Mouse (Mus musculus) cerebellum, adult 2 months (tissue): Measurements from ENCODE around the gene Klhdc2. TPM values are rescaled to one million over a fixed set of nuclear protein-coding genes. Genes with fewer than 3 reads are reported as not detected.

Experiments
- DNase-seq, 2 experiments: peaks; one replicate each; pipeline ENCODE4 v3.0.0; 2021
- H3K27ac ChIP-seq: fragments of 200-500 bp; 2 replicates; pipeline ENCODE4 v1.5.1; 2012; ENCODE audit warnings: low read length, control low read depth, inconsistent platforms; ENCODE audit not compliant: insufficient read depth
- H3K27me3 ChIP-seq: fragments of 200-500 bp; 2 replicates; pipeline ENCODE4 v1.6.1; 2012; ENCODE audit warnings: inconsistent platforms, mild to moderate bottlenecking, low read length, moderate library complexity; ENCODE audit not compliant: control insufficient read depth, insufficient read depth
- H3K4me1 ChIP-seq: fragments of 200-500 bp; 2 replicates; pipeline ENCODE4 v1.6.1; 2011; ENCODE audit warnings: low read length; ENCODE audit not compliant: control insufficient read depth, insufficient read depth
- H3K4me3 ChIP-seq: fragments of 200-500 bp; replicated peaks from 2 replicates; pipeline ENCODE3; 2011; ENCODE audit warnings: mild to moderate bottlenecking, low read depth, low read length, control low read depth; ENCODE audit not compliant: insufficient read depth
- CTCF ChIP-seq: fragments of 200-500 bp; IDR thresholded peaks from 2 replicates; pipeline ENCODE4 v1.5.1; 2011; ENCODE audit warnings: low read depth, mild to moderate bottlenecking, control low read depth, low read length, moderate library complexity, borderline replicate concordance; ENCODE audit not compliant: insufficient read depth
- POLR2A ChIP-seq: fragments of 200-500 bp; IDR thresholded peaks from 2 replicates; pipeline ENCODE4 v1.6.1; 2011; ENCODE audit warnings: low read length, control low read depth, borderline replicate concordance; ENCODE audit not compliant: insufficient read depth
- WGBS: fragments of 180-500 bp; shearing (Covaris S2); methylation state at CpG from one replicate; pipeline ENCODE4 v1.1.7; 2018; 5-methylcytosine and 5-hydroxymethylcytosine counted together
- polyA plus RNA-seq: library from polyadenylated mRNA; depleted of rRNA; stranded (reverse); fragments of >200 nt; gene quantifications from 2 replicates; pipeline ENCODE4 v1.2.3, GENCODE M21; 2012

The Klhdc2 gene
- polyA plus RNA-seq, 1 experiment = 150 TPM

DNA sequence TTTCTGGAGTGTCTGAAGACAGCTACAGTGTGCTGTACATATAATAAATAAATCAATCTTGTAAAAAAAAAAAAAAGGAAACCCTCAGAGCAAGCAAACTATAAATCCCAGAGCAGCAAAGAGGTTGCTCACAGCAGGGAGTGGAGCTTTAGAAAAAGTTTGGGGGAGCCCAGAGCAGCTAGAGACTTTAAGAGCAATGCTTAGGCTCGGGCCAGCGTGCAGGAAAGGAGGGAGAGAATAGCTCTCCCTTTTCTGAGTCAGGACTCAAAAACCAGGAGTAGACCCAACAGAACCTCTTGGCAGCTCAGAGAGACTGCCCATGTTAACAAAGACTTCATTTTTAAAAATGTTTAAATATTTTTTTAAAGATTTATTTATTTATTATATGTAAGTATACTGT lies 27.5 kb upstream of the Klhdc2 start:
- no peaks in the 10 kb centered on the region for H3K4me1 ChIP-seq
- no peak for DNase-seq
- H3K27ac ChIP-seq = no peak overlapping the region
- no peak overlapping the region for H3K4me3 ChIP-seq
- 76% methylated on average over 2 of the region's 2 CpGs for WGBS
- no peaks in the 10 kb centered on the region for H3K27me3 ChIP-seq
- TF ChIP-seq CTCF (no peak), POLR2A (no peak)

DNA sequence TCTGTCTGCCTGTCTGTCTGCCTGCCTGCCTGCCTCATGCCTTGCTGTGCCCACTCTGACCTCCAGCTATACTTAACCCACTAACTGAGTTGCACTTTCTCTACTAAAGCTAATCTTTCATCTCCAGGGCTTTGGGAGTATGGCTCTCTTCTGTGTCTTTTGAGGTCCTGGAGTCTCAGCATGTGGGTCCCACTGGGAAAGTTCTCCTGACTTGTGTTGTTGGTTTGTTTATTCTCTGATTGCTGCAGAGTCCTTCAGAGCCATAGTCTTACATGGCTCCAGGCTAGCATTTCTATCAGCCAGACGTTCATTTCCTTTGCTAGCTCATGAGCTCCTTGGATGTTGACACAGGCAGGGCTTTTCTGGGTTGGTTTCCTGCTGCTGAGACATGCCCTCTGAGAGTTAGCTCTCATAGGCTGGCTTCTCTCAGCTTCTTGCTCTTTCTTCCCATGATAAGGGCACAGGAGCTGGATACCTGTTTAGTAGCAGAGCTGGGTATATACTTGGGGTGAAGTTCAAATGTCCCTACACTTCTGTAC lies 16.5 kb upstream of the Klhdc2 start:
- no peak for DNase-seq
- H3K4me3 ChIP-seq = no peak overlapping the region
- no peak for TF ChIP-seq POLR2A
- no peak for TF ChIP-seq CTCF
- H3K4me1 ChIP-seq = no peaks in the 10 kb centered on the region
- WGBS = 66% methylated on average over 1 of the region's 1 CpGs
- H3K27me3 ChIP-seq = no peaks in the 10 kb centered on the region
- no peak overlapping the region for H3K27ac ChIP-seq

DNA sequence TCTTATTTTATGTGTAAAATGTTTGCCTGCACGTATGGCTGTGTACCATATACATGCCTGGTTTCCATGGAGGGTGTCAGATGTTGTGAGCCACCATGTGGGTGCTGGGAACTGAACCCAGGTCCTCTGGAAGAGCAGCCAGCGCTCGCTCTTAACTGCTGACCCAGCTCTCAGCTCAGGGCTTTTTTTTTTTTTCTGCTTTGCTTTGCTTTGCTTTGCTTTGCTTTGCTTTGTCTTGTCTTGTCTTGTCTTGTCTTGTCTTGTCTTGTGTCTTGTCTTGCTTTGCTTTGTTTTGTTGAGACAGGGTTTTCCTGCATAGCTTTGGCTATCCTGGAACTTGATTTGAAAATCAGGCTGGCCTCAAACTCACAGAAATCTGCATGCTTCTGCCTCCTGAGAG lies 15.6 kb upstream of the Klhdc2 start:
- no peaks in the 10 kb centered on the region for H3K27me3 ChIP-seq
- no peaks in the 10 kb centered on the region for H3K4me1 ChIP-seq
- 89% methylated on average over 3 of the region's 3 CpGs for WGBS
- no peak overlapping the region for H3K4me3 ChIP-seq
- no peak for DNase-seq
- no peak overlapping the region for H3K27ac ChIP-seq
- TF ChIP-seq POLR2A (no peak), CTCF (no peak)

DNA sequence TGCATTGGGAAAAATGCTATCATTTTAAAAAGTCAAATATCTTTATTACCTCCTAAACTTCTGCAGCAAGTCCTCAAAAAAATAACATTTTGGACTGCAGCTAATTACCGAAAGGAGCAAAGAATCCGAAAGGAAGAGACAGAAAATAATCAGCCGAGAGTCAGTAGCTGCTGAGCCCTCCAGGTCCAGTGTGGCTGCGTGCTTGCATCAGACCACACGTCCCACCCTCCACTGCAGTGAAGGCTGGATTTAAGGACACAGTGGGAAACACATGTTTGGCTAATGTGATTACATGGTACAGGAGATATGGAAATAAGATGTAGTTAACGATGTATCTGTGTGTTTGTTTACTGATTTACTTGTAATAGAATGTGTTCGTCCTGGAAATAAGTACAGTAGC lies 13.3 kb upstream of the Klhdc2 start:
- no peak overlapping the region for H3K27ac ChIP-seq
- no peak overlapping the region for H3K4me3 ChIP-seq
- no peaks in the 10 kb centered on the region for H3K4me1 ChIP-seq
- DNase-seq = no peak
- no peaks in the 10 kb centered on the region for H3K27me3 ChIP-seq
- TF ChIP-seq POLR2A (no peak), CTCF (no peak)
- WGBS = 81% methylated on average over 7 of the region's 7 CpGs

DNA sequence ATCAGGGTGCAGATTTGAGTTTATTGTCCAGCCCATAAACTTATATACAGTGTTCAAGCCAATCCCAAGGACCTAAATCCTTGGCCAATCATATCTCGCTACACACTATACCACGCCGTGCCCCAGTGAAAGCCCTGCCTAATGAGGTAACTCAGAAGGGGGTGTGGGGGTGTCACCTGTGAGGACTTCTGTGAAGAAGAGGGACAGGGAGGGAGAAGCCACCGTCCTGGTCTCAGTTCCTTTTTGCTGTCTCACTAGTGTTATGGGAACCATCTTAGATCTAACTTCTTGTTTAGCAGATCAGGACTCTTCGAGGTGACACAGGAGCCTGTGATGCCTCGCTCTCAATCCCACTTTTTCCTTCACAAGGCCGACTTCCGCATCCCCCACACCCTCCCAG lies 8.9 kb upstream of the Klhdc2 start:
- Histone ChIP-seq H3K4me1 (no peaks in the 10 kb centered on the region), H3K27ac (no peak overlapping the region), H3K4me3 (no peak overlapping the region), H3K27me3 (no peaks in the 10 kb centered on the region)
- TF ChIP-seq CTCF = no peak
- no peak for TF ChIP-seq POLR2A
- DNase-seq = no peak
- WGBS = 92% methylated on average over 8 of the region's 8 CpGs

DNA sequence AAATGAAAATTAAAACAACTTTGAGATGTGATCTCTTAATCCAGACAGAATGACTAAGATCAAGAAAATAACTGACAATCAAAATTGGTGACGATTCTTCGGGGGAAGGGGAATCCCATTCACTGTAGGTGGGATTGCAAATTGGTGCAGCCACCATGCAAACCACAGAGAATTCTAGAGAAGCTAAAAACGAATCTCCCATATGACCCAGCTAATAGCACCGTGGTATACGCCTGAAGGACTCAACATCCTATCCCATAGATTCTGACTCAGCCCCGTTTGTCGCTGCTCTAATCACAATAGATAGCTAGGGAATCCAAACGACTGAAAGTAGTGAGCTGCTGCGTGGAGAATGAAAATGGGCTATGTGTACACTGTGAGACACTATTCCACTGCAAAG lies 7.8 kb upstream of the Klhdc2 start:
- H3K4me1 ChIP-seq = no peaks in the 10 kb centered on the region
- no peak for TF ChIP-seq CTCF
- no peak for TF ChIP-seq POLR2A
- H3K27me3 ChIP-seq = no peaks in the 10 kb centered on the region
- WGBS = 75% methylated on average over 9 of the region's 9 CpGs
- no peak overlapping the region for H3K4me3 ChIP-seq
- DNase-seq = no peak
- H3K27ac ChIP-seq = no peak overlapping the region

DNA sequence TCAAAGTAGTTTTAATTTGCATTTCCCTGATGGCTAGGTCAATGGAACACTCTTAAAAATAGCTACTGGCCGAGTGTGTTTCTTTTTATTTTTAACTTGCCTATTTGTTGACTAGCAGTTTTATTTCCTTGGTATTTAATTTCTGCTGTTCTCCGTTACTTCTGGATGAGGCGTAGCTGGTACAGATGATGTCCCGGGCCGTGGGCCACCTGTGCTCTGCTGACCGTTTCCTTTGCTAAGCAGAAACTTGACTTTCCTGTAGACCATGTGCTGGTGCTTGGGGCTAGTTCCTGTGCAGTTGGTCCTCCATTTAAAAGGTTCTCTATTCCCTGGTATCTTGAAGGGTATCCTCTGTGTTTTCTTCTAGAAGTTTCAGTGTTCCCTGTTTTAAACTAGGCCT lies 4.1 kb upstream of the Klhdc2 start:
- no peak for DNase-seq
- H3K27me3 ChIP-seq = no peaks in the 10 kb centered on the region
- WGBS = 88% methylated on average over 6 of the region's 6 CpGs
- H3K4me3 ChIP-seq = no peak overlapping the region
- no peak overlapping the region for H3K27ac ChIP-seq
- TF ChIP-seq POLR2A (no peak), CTCF (no peak)
- peaks cover 6% of the 10 kb centered on the region; the same call in 1 of the 2 replicates for H3K4me1 ChIP-seq

DNA sequence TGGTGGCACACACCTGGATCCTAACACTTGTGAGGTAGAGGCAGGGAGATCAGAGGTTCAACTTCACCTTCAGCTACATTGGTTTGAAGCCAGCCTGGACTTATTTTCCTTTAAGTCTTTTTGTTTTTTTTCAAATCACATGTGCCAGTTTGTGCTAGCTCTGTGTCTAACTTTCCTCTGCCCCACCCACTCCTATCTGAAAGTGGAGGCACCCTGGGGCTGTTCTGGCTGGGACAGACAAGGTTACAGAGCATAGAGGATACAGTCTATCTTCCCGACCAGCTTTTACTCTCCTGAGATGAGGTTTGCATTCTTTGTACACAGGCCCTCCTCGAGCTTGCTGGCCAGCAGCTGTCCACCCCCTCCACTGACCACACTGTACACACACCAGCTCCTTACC lies 2.7 kb upstream of the Klhdc2 start:
- 42% methylated on average over 2 of the region's 2 CpGs for WGBS

More for the DNA sequence above, 2.7 kb upstream of the Klhdc2 start:
- DNase-seq = no peak
- TF ChIP-seq CTCF (no peak), POLR2A (no peak)
- Histone ChIP-seq H3K27me3 (no peaks in the 10 kb centered on the region), H3K4me1 (peaks cover 6% of the 10 kb centered on the region; the same call in 1 of the 2 replicates), H3K27ac (no peak overlapping the region), H3K4me3 (no peak overlapping the region)
